Mouse (Mus musculus) intestine, embryonic 16.5 days (tissue): ENCODE measurements at regions not wholly inside any gene's neighbourhood (a gene's known extent, or its start where the extent isn't known, plus 50 kb on each side); places are given as distances from the start of the nearest gene placed in this dataset.

ENCODE experiments used
- ATAC-seq: fragments of 200-750 bp; cut with Nextera tagmentation; 2 replicates; pipeline ENCODE4 v1.8.0; 2017; ENCODE audit warnings: moderate TSS enrichment, moderate library complexity
- H3K27ac ChIP-seq: fragments of 300-500 bp; sonication (generic); 2 replicates; pipeline ENCODE4 v1.5.1; 2014; ENCODE audit warnings: mild to moderate bottlenecking, low read length
- H3K27me3 ChIP-seq: fragments of 300-500 bp; sonication (generic); replicated peaks from 2 replicates; pipeline ENCODE4 v1.6.1; 2014; ENCODE audit warnings: low read length, control low read depth, mixed read lengths; ENCODE audit not compliant: control insufficient read depth, insufficient read depth
- H3K36me3 ChIP-seq: fragments of 300-500 bp; sonication (generic); 2 replicates; pipeline ENCODE4 v1.6.1; 2014; ENCODE audit warnings: low read length, control low read depth; ENCODE audit not compliant: control insufficient read depth, insufficient read depth
- H3K4me1 ChIP-seq: fragments of 300-500 bp; sonication (generic); 2 replicates; pipeline ENCODE4 v1.6.1; 2014; ENCODE audit warnings: low read length, control low read depth, mixed read lengths; ENCODE audit not compliant: control insufficient read depth, insufficient read depth
- H3K4me2 ChIP-seq: fragments of 300-500 bp; sonication (generic); 2 replicates; pipeline ENCODE4 v1.6.1; 2014; ENCODE audit warnings: low read depth, low read length, control low read depth
- H3K4me3 ChIP-seq: fragments of 300-500 bp; sonication (generic); 2 replicates; pipeline ENCODE4 v1.5.1; 2014; ENCODE audit warnings: mild to moderate bottlenecking, low read length
- H3K9ac ChIP-seq: fragments of 300-500 bp; sonication (generic); 2 replicates; pipeline ENCODE4 v1.6.1; 2014; ENCODE audit warnings: low read depth, low read length
- H3K9me3 ChIP-seq: fragments of 300-500 bp; sonication (generic); 2 replicates; pipeline ENCODE4 v1.6.1; 2016; ENCODE audit warnings: low read length, control low read depth; ENCODE audit not compliant: control insufficient read depth
- WGBS: fragments of 180-500 bp; shearing (Covaris S2); extraction: QIAGEN DNeasy Blood & Tissue Kit; methylation state at CpG from one replicate; pipeline ENCODE4 v1.1.7; 2014; 5-methylcytosine and 5-hydroxymethylcytosine counted together

DNA sequence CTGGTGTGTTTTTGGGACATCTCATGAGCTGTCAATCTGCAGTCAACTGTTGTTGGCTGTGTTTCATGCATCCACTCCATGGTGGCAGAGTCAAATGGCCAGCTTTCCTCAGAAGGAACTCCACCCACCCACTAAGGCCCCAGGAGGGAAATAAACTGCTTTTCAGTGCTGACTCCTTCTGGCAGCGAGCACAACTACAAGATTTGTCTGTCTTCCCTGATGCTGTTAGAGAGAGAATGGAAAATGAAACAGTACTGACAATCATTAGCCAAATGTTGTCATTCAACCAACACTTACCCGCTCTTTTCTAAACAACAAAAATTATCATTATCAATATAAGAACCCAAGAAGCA, 79.3 kb upstream of the Pias1 start:
- H3K36me3 ChIP-seq = no peaks in the 10 kb centered on the region
- no peak overlapping the region for H3K4me3 ChIP-seq
- no peak overlapping the region for H3K4me2 ChIP-seq
- H3K9ac ChIP-seq = no peak overlapping the region
- H3K9me3 ChIP-seq = 0 out of 2 replicates have a peak, but pooled peaks cover 4% of the 10 kb centered on the region
- no peaks in the 10 kb centered on the region for H3K27me3 ChIP-seq
- H3K27ac ChIP-seq = no peak overlapping the region
- H3K4me1 ChIP-seq = peaks cover 4% of the 10 kb centered on the region; the same call in 1 of the 2 replicates
- no peak for ATAC-seq
- 78% methylated on average over 2 of the region's 2 CpGs for WGBS

DNA sequence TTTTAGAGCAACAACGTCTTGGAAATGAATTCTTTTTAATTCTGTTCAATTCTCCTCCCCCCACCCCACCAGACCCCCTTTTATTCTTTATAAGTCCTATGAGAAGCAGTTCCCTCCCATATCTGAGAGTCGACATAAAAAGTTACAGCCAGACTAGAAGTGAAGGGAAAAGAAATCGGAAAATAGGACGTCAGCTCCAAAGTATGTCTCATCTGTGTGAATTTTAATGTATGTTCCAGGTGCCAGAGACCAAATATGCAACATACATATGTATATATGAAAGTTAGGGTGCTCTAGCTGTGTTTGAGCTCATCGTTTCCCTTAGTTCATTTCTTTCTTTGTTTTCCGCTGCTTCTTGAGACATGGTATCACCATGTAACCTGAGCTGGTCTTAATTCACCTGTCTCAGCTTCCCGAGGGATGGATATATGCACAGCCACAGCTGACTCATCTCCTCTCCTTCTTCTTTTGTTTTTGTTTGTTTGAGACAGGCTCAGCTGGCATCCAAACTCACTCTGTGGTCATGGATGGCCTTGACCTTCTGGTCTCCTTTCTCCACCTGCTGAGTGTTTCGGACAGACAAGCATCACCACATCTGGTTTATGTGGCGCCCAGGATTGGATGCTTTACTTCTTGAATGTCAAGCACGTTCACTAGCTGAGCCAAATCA, 78.8 kb upstream of the Pias1 start:
- H3K36me3 ChIP-seq = no peaks in the 10 kb centered on the region
- peaks cover 4% of the 10 kb centered on the region; the same call in 1 of the 2 replicates for H3K4me1 ChIP-seq
- WGBS = 82% methylated on average over 10 of the region's 10 CpGs
- H3K9ac ChIP-seq = no peak overlapping the region
- H3K27ac ChIP-seq = no peak overlapping the region
- H3K4me2 ChIP-seq = no peak overlapping the region
- H3K9me3 ChIP-seq = 0 out of 2 replicates have a peak, but pooled peaks cover 4% of the 10 kb centered on the region
- H3K4me3 ChIP-seq = no peak overlapping the region
- H3K27me3 ChIP-seq = no peaks in the 10 kb centered on the region
- ATAC-seq = no peak

- H3K36me3 ChIP-seq = no peaks in the 10 kb centered on the region
- peak; percentile 52; the same call in 1 of the 2 replicates for ATAC-seq
- WGBS = 61% methylated on average over 2 of the region's 2 CpGs
- 0 out of 2 replicates have a peak, but pooled peaks cover 4% of the 10 kb centered on the region for H3K9me3 ChIP-seq
- no peaks in the 10 kb centered on the region for H3K27me3 ChIP-seq
- H3K4me3 ChIP-seq = no peak overlapping the region
- H3K27ac ChIP-seq = no peak overlapping the region
- peaks cover 10% of the 10 kb centered on the region for H3K4me1 ChIP-seq
- no peak overlapping the region for H3K9ac ChIP-seq
- H3K4me2 ChIP-seq = no peak overlapping the region
Observed at GRCm38 (mm10) chr9:63063525-63063924, 75.8 kb upstream of the Pias1 start.

- ATAC-seq = peak; percentile 85
- peaks cover 12% of the 10 kb centered on the region for H3K4me1 ChIP-seq
- H3K27ac ChIP-seq = no peak overlapping the region
- H3K9me3 ChIP-seq = 0 out of 2 replicates have a peak, but pooled peaks cover 4% of the 10 kb centered on the region
- WGBS = 57% methylated on average over 5 of the region's 5 CpGs
- no peaks in the 10 kb centered on the region for H3K27me3 ChIP-seq
- no peaks in the 10 kb centered on the region for H3K36me3 ChIP-seq
- no peak overlapping the region for H3K4me3 ChIP-seq
- H3K4me2 ChIP-seq = no peak overlapping the region
- no peak overlapping the region for H3K9ac ChIP-seq
Observed at GRCm38 (mm10) chr9:63060740-63061139, 73.0 kb upstream of the Pias1 start.

DNA sequence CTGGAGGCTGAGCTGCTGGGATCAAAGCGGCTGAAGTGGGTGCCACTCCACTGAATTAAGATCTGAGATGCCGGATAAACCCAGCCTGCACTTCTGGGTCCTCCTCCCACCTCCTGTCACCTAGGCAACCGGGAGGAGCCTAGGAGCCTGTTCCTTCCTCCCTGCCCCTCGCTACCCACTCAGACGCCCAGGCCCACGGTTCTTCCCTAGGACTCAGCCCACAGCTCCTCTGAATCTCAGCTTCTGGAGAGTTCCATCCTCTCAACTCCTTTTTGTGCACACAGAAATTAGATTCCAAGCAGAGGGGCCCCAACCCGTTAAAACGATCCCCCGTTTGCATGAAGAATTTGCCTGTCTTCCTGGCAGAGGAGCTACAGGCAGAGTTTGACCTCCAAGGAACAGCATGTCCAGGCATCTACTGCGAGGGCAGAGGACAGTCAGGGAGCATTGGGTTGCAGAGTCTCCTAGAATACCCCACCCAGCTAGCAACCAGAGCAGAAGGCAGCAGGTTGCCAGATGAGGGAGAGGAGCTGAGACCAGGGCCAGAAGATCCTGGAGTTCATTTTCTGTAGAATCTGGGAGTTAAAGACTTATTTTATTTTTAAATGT, 71.6 kb upstream of the Pias1 start:
- Histone ChIP-seq H3K9me3 (0 out of 2 replicates have a peak, but pooled peaks cover 4% of the 10 kb centered on the region), H3K27me3 (no peaks in the 10 kb centered on the region), H3K4me2 (peak overlapping the region; percentile 32), H3K27ac (no peak overlapping the region), H3K4me3 (no peak overlapping the region; the same call in 1 of the 2 replicates), H3K4me1 (peaks cover 12% of the 10 kb centered on the region), H3K36me3 (no peaks in the 10 kb centered on the region), H3K9ac (no peak overlapping the region)
- WGBS = 5% methylated on average over 10 of the region's 10 CpGs
- ATAC-seq = peak; percentile 65; the same call in 1 of the 2 replicates

GRCm38 (mm10) chr9:63058506-63059233, 70.9 kb upstream of the Pias1 start:
- ATAC-seq = no peak
- H3K4me2 ChIP-seq = peak overlapping the region; percentile 32
- no peak overlapping the region for H3K4me3 ChIP-seq
- H3K9me3 ChIP-seq = 0 out of 2 replicates have a peak, but pooled peaks cover 4% of the 10 kb centered on the region
- H3K9ac ChIP-seq = no peak overlapping the region
- whole genome bisulfite sequencing = 41% methylated on average over 16 of the region's 16 CpGs
- H3K27me3 ChIP-seq = no peaks in the 10 kb centered on the region
- H3K4me1 ChIP-seq = peaks cover 12% of the 10 kb centered on the region
- H3K27ac ChIP-seq = peak overlapping the region; percentile 20
- H3K36me3 ChIP-seq = no peaks in the 10 kb centered on the region

DNA sequence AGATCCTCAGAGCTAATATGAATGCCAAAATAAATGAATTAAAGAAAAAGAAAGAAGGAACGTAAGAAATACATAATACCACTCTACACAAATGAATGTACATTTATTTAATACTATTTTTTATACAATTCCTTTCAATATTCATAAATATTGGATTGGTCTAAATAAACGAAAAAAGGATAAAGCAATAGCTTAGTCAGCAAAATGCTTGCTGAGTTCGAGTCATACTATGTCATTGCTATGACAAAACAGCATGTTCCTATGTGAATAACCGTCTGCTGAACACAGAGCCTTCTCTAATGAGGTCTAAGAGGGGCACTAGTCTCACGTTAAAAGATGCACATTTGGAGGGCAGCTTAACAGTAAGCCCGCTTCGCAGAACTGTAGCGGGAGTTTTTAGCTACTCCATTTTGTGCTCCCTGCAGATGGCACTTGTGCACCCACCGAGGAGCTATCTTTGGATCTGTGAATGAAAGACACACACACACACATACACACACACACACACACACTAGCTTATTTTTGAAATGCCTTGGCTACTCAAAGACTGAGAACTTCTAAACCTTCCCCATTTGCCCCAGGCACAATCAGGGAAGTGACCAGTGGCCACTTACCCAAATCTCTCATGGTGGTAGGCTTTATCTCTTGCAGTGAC, 69.1 kb upstream of the Pias1 start:
- H3K36me3 ChIP-seq = no peaks in the 10 kb centered on the region
- no peak overlapping the region for H3K4me3 ChIP-seq
- 89% methylated on average over 9 of the region's 9 CpGs for WGBS
- no peak for ATAC-seq
- H3K4me1 ChIP-seq = peaks cover 12% of the 10 kb centered on the region
- no peaks in the 10 kb centered on the region for H3K27me3 ChIP-seq
- no peak overlapping the region for H3K27ac ChIP-seq
- no peak overlapping the region for H3K9ac ChIP-seq
- H3K4me2 ChIP-seq = no peak overlapping the region
- no peaks in the 10 kb centered on the region for H3K9me3 ChIP-seq

- H3K27me3 ChIP-seq = no peaks in the 10 kb centered on the region
Observed at GRCm38 (mm10) chr9:63052181-63052580, 64.5 kb upstream of the Pias1 start.

GRCm38 (mm10) chr9:63051631-63052030, 63.9 kb upstream of the Pias1 start:
- Histone ChIP-seq H3K36me3 (no peaks in the 10 kb centered on the region), H3K9ac (no peak overlapping the region), H3K27me3 (no peaks in the 10 kb centered on the region), H3K9me3 (no peaks in the 10 kb centered on the region), H3K4me2 (no peak overlapping the region), H3K4me1 (no peaks in the 10 kb centered on the region), H3K4me3 (no peak overlapping the region), H3K27ac (no peak overlapping the region)
- ATAC-seq = no peak
- 74% methylated on average over 4 of the region's 4 CpGs for WGBS

More at GRCm38 (mm10) chr9:63052181-63052580, 64.5 kb upstream of the Pias1 start:
- Histone ChIP-seq H3K36me3 (no peaks in the 10 kb centered on the region), H3K4me2 (no peak overlapping the region), H3K4me1 (no peaks in the 10 kb centered on the region), H3K27ac (no peak overlapping the region), H3K4me3 (no peak overlapping the region), H3K9me3 (no peaks in the 10 kb centered on the region), H3K9ac (no peak overlapping the region)
- ATAC-seq = no peak
- WGBS = 53% methylated on average over 4 of the region's 4 CpGs
